Mouse (Mus musculus) C2C12 (cell line): ENCODE results near the gene Gpx4. TPM values are rescaled to one million over a fixed set of nuclear protein-coding genes. Genes with fewer than 3 reads are reported as not detected.

ENCODE experiments used
- H3K27me3 ChIP-seq: one replicate; pipeline ENCODE4 v1.6.1; 2011; ENCODE audit not compliant: control insufficient read depth, insufficient read depth, insufficient read length
- H3K36me3 ChIP-seq: one replicate; pipeline ENCODE4 v1.6.1; 2011; ENCODE audit not compliant: control insufficient read depth, insufficient read depth
- H3K4me3 ChIP-seq: one replicate; pipeline ENCODE4 v1.5.1; 2011; ENCODE audit warnings: mild to moderate bottlenecking, control low read depth; ENCODE audit not compliant: poor library complexity, insufficient read depth, severe bottlenecking
- H3K79me2 ChIP-seq: one replicate; pipeline ENCODE4 v1.6.1; 2011; ENCODE audit not compliant: control insufficient read depth, insufficient read depth
- H3K79me3 ChIP-seq: one replicate; pipeline ENCODE4 v1.6.1; 2011; ENCODE audit warnings: low read depth, control low read depth
- H3ac ChIP-seq: one replicate; pipeline ENCODE3; 2011; ENCODE audit warnings: low read depth; ENCODE audit not compliant: control insufficient read depth, insufficient read length
- CEBPB ChIP-seq: IDR thresholded peaks from one replicate; pipeline ENCODE4 v1.6.1; 2011; ENCODE audit warnings: low read depth, mild to moderate bottlenecking, control low read depth, moderate library complexity
- CTCF ChIP-seq: IDR thresholded peaks from one replicate; pipeline ENCODE4 v1.5.1; 2011; ENCODE audit not compliant: control insufficient read depth, insufficient read depth, insufficient read length
- FOSL1 ChIP-seq: IDR thresholded peaks from one replicate; pipeline ENCODE4 v1.8.0; 2011; ENCODE audit warnings: mild to moderate bottlenecking, low read length; ENCODE audit not compliant: poor library complexity, insufficient read depth, severe bottlenecking
- MAX ChIP-seq: IDR thresholded peaks from one replicate; pipeline ENCODE4 v1.6.1; 2011; ENCODE audit warnings: mild to moderate bottlenecking, control low read depth
- MYOD1 ChIP-seq: IDR thresholded peaks from one replicate; pipeline ENCODE4 v1.6.1; 2011; ENCODE audit warnings: low read depth; ENCODE audit not compliant: control insufficient read depth, insufficient read length
- MYOG ChIP-seq: IDR thresholded peaks from one replicate; pipeline ENCODE4 v1.6.1; 2011; ENCODE audit not compliant: control insufficient read depth, insufficient read length; ENCODE audit errors: extremely low read depth
- USF1 ChIP-seq: IDR thresholded peaks from one replicate; pipeline ENCODE4 v1.6.1; 2011; ENCODE audit warnings: low read depth, mild to moderate bottlenecking, control low read depth, moderate library complexity
- polyA plus RNA-seq: library from polyadenylated mRNA; unstranded; fragments of >200 nt; fragmentation: generic; extraction: Trizol; gene quantifications from one replicate; pipeline ENCODE4 v1.2.1, GENCODE M21; 2012; ENCODE audit warnings: missing spikeins

Gene Gpx4
- polyA plus RNA-seq, 1 experiment = 964 TPM

- H3ac ChIP-seq = no peak overlapping the region
- peaks cover 25% of the 10 kb centered on the region for H3K79me3 ChIP-seq
- H3K4me3 ChIP-seq = no peak overlapping the region
- TF ChIP-seq MYOD1 (no peak), MAX (no peak), CEBPB (no peak), MYOG (no peak), FOSL1 (no peak), USF1 (no peak), CTCF (no peak)
- no peaks in the 10 kb centered on the region for H3K27me3 ChIP-seq
- no peaks in the 10 kb centered on the region for H3K36me3 ChIP-seq
- peaks cover 32% of the 10 kb centered on the region for H3K79me2 ChIP-seq
These were observed 59.0 kb downstream of the Gpx4 start for GRCm38 (mm10) chr10:80105926-80106325.

Other genes starting within 250 kb of the Gpx4 start
- gene Misp, start 226.2 kb upstream of the Gpx4 start, polyA plus RNA-seq = not detected
- gene Ptbp1, start 192.7 kb upstream of the Gpx4 start, polyA plus RNA-seq = 345 TPM
- gene Prtn3, start 172.7 kb upstream of the Gpx4 start, polyA plus RNA-seq = not detected
- gene Plppr3, start 172.5 kb upstream of the Gpx4 start, polyA plus RNA-seq = 2.3 TPM
- not detected for gene Elane, start 160.9 kb upstream of the Gpx4 start, polyA plus RNA-seq
- gene Cfd, start 156.3 kb upstream of the Gpx4 start, polyA plus RNA-seq = not detected
- 32.5 TPM for gene Med16, start 138.2 kb upstream of the Gpx4 start, polyA plus RNA-seq
- not detected for gene Gm26602, start 136.3 kb upstream of the Gpx4 start, polyA plus RNA-seq
- 0.13 TPM for gene Kiss1r, start 130.2 kb upstream of the Gpx4 start, polyA plus RNA-seq
- 46.7 TPM for gene R3hdm4, start 126.0 kb upstream of the Gpx4 start, polyA plus RNA-seq
- gene Arid3a, start 120.1 kb upstream of the Gpx4 start, polyA plus RNA-seq = 0.74 TPM
- 48.6 TPM for gene Wdr18, start 87.0 kb upstream of the Gpx4 start, polyA plus RNA-seq
- gene Grin3b, start 76.5 kb upstream of the Gpx4 start, polyA plus RNA-seq = 0.30 TPM
- 102 TPM for gene Tmem259, start 62.8 kb upstream of the Gpx4 start, polyA plus RNA-seq
- gene Cnn2, start 58.6 kb upstream of the Gpx4 start, polyA plus RNA-seq = 437 TPM
- 10.7 TPM for gene Abca7, start 50.7 kb upstream of the Gpx4 start, polyA plus RNA-seq
- gene Arhgap45, start 30.5 kb upstream of the Gpx4 start, polyA plus RNA-seq = 1.6 TPM
- 269 TPM for gene Polr2e, start 7.4 kb upstream of the Gpx4 start, polyA plus RNA-seq
- gene Sbno2, start 58.4 kb downstream of the Gpx4 start, polyA plus RNA-seq = 29.4 TPM
- gene Stk11, start 68.6 kb downstream of the Gpx4 start, polyA plus RNA-seq = 106 TPM
- 720 TPM for gene Atp5d, start 91.5 kb downstream of the Gpx4 start, polyA plus RNA-seq
- gene Cbarp, start 93.7 kb downstream of the Gpx4 start, polyA plus RNA-seq = 12.1 TPM
- 77.5 TPM for gene Midn, start 101.1 kb downstream of the Gpx4 start, polyA plus RNA-seq
- 30.9 TPM for gene Cirbp, start 118.8 kb downstream of the Gpx4 start, polyA plus RNA-seq
- 33.4 TPM for gene 1600002K03Rik, start 125.8 kb downstream of the Gpx4 start, polyA plus RNA-seq
- gene Efna2, start 132.3 kb downstream of the Gpx4 start, polyA plus RNA-seq = 3.2 TPM
- gene Mum1, start 179.3 kb downstream of the Gpx4 start, polyA plus RNA-seq = 57.7 TPM
- 288 TPM for gene Ndufs7, start 202.0 kb downstream of the Gpx4 start, polyA plus RNA-seq
- 48.3 TPM for gene Gamt, start 213.8 kb downstream of the Gpx4 start, polyA plus RNA-seq
- 159 TPM for gene Dazap1, start 214.3 kb downstream of the Gpx4 start, polyA plus RNA-seq
- 5,397 TPM for gene Rps15, start 245.3 kb downstream of the Gpx4 start, polyA plus RNA-seq
- 0.20 TPM for gene Apc2, start 248.8 kb downstream of the Gpx4 start, polyA plus RNA-seq